Mouse (Mus musculus) gastrocnemius, adult 18-20 months (tissue): ENCODE data around the gene Btbd35f4. TPM values are rescaled to one million over a fixed set of nuclear protein-coding genes. Genes with fewer than 3 reads are reported as not detected.
"Not testable (repeated sequence)": the region's sequence is repeated elsewhere in the genome, so short reads cannot be mapped to it uniquely, and the experiment has no call there.

ENCODE experiments used
- DNase-seq: peaks from one replicate; pipeline ENCODE4 v3.0.0; 2021; ENCODE audit warnings: low spot score
- long read RNA-seq, 2 experiments: library from polyadenylated mRNA; stranded (forward); transcript quantifications; one replicate each; pipeline ENCODE4 v2.0.0; 2021
- total RNA-seq, 2 experiments: library from RNA; stranded (reverse); gene quantifications; 2 replicates each; pipeline ENCODE4 v1.2.3; 2021

Btbd35f4 gene
- not detected for total RNA-seq
- long read RNA-seq, experiment 1, result 0 reads
- long read RNA-seq, experiment 2, result 0 reads

DNA sequence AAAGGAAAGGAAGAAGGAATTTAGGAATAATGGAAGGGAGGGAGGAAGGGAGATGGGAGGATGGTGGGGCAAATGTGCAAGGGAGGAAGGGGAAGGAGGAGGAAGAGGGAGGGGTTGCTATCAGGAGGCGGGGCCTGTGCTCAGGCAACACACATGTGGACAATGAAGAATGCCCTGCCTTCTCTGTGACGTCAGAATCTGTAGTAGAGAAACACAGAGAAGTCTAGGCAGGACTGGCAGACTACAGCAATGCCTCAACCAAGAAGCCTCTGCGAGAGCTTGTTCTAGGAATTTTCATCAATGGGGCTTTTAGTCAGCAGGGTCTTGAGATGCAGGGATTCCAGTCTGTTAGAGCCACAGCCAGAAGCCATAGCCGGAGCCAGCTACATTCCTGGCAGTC lies at the start of gene Btbd35f4:
Gene Btbd35f4 (plus strand): TSS at position 301 of the 400 bp plus-strand sequence.
- not testable (repeated sequence) for DNase-seq

GRCm38 (mm10) chrX:4840016-4840415 lies 39.7 kb downstream of the Btbd35f4 start:
- DNase-seq, result not testable (repeated sequence)

Other genes starting within 250 kb of the Btbd35f4 start
- gene Btbd35f27, start 151.6 kb downstream of the Btbd35f4 start, total RNA-seq, result not detected